Mouse (Mus musculus) intestine, postnatal 0 days (tissue): Measurements from ENCODE around the gene Pllp. TPM values are rescaled to one million over a fixed set of nuclear protein-coding genes. Genes with fewer than 3 reads are reported as not detected.

ENCODE experiments used
- ATAC-seq: fragments of 200-750 bp; cut with Nextera tagmentation; 2 replicates; pipeline ENCODE4 v1.8.0; 2017; ENCODE audit warnings: mild to moderate bottlenecking, moderate TSS enrichment, moderate library complexity
- H3K27ac ChIP-seq: fragments of 300-500 bp; sonication (generic); 2 replicates; pipeline ENCODE4 v1.5.1; 2014; ENCODE audit warnings: mild to moderate bottlenecking, low read depth, low read length, moderate library complexity
- H3K27me3 ChIP-seq: fragments of 300-500 bp; sonication (generic); replicated peaks from 2 replicates; pipeline ENCODE4 v1.6.1; 2014; ENCODE audit warnings: low read length, mixed read lengths; ENCODE audit not compliant: control insufficient read depth, insufficient read depth
- H3K36me3 ChIP-seq: fragments of 300-500 bp; sonication (generic); 2 replicates; pipeline ENCODE4 v1.6.1; 2014; ENCODE audit warnings: mild to moderate bottlenecking, moderate library complexity; ENCODE audit not compliant: control insufficient read depth, insufficient read depth
- H3K4me1 ChIP-seq: fragments of 300-500 bp; sonication (generic); replicated peaks from 2 replicates; pipeline ENCODE4 v1.6.1; 2014; ENCODE audit warnings: antibody characterized with exemption, low read length, mixed read lengths; ENCODE audit not compliant: control insufficient read depth, insufficient read depth
- H3K4me2 ChIP-seq: fragments of 300-500 bp; sonication (generic); replicated peaks from 2 replicates; pipeline ENCODE4 v1.6.1; 2014; ENCODE audit warnings: low read depth, mild to moderate bottlenecking, moderate library complexity
- H3K4me3 ChIP-seq: fragments of 300-500 bp; sonication (generic); 2 replicates; pipeline ENCODE4 v1.5.1; 2014; ENCODE audit warnings: low read depth, low read length
- H3K9ac ChIP-seq: fragments of 300-500 bp; sonication (generic); 2 replicates; pipeline ENCODE4 v1.6.1; 2014; ENCODE audit warnings: mild to moderate bottlenecking, low read depth, low read length
- H3K9me3 ChIP-seq: fragments of 300-500 bp; sonication (generic); 2 replicates; pipeline ENCODE4 v1.6.1; 2016; ENCODE audit warnings: mixed run types; ENCODE audit not compliant: control insufficient read depth
- CTCF ChIP-seq: sonication (generic); IDR thresholded peaks from 2 replicates; pipeline ENCODE4 v1.5.1; 2016; ENCODE audit warnings: low read depth, mild to moderate bottlenecking, control low read depth, antibody characterized with exemption, moderate library complexity
- WGBS: fragments of 180-500 bp; shearing (Covaris S2); extraction: QIAGEN DNeasy Blood & Tissue Kit; methylation state at CpG from one replicate; pipeline ENCODE4 v1.1.7; 2014; 5-methylcytosine and 5-hydroxymethylcytosine counted together
- polyA plus RNA-seq: library from polyadenylated mRNA; unstranded; fragments of >200 nt; fragmentation: Nextera tagmentation; extraction: Ambion mirVana; gene quantifications from 2 replicates; pipeline ENCODE4 v1.2.1, GENCODE M21; 2015

Gene Pllp
- polyA plus RNA-seq, 1 experiment from 2014 or later = 26.3 TPM

GRCm38 (mm10) chr8:94674384-94674783, 21.7 kb downstream of the Pllp start:
- Histone ChIP-seq H3K27ac (no peak overlapping the region), H3K4me1 (0 out of 2 replicates have a peak, but pooled peaks cover 5% of the 10 kb centered on the region), H3K4me2 (no peak overlapping the region), H3K4me3 (no peak overlapping the region), H3K9me3 (no peaks in the 10 kb centered on the region), H3K27me3 (no peaks in the 10 kb centered on the region), H3K36me3 (peaks cover 57% of the 10 kb centered on the region), H3K9ac (no peak overlapping the region)
- 75% methylated on average over 5 of the region's 5 CpGs for WGBS
- TF ChIP-seq CTCF = no peak
- no peak for ATAC-seq

DNA sequence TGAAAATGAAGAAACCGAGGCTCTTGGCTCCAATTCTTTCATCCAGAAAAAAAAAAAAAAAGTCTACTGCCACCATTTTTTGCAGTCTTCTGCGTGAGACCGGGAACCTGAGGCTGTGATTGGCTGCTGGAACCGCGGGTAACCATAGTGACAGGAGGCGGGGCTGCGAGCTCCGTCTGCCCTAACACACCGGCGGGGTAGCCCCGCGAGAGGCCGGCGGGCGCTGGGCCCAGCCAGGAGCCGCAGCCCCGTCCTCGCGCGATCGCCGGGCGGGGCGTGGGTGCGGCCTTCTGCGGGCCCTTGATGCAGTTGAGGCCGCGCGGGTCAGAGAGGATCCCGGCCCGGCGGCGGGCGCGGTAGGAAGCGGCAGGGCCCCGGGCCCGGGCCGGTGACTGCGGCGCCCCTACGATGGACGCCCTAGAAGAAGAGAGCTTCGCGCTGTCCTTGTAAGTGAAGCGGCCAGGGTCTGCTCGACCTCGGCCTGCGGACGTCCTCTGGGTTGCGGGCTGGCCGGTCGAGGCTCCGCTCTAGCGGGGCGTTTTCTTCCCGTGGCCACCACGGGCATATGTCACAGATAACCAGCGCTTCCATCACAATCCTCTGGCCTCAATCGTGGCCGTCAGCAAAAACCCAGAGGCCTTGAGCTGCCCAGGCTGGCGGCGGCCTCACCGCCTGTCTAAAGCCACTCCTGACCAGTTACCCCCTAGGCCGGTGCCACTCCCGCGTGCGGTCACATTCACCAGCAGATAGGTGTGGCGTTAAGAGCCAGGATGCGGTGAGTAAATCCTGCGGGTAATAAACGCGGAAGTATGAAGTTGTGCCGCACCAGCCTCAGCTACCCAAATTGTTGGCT, 29.4 kb downstream of the Pllp start, which contains the start of gene Arl2bp:
Gene Arl2bp (plus strand): TSS at position 145 of the 853 bp plus-strand sequence.
- Histone ChIP-seq H3K4me1 (no peaks in the 10 kb centered on the region), H3K4me3 (peak within 1 kb of the TSS; percentile 79), H3K36me3 (peaks cover 10% of the 10 kb centered on the region), H3K9me3 (no peaks in the 10 kb centered on the region), H3K27me3 (no peaks in the 10 kb centered on the region), H3K27ac (peak within 1 kb of the TSS; percentile 95), H3K4me2 (peak within 1 kb of the TSS; percentile 84), H3K9ac (peak within 1 kb of the TSS; percentile 97)
- under 1% methylated on average over 74 of the region's 74 CpGs for WGBS
- TF ChIP-seq CTCF = no peak
- peak; percentile 99 for ATAC-seq

DNA sequence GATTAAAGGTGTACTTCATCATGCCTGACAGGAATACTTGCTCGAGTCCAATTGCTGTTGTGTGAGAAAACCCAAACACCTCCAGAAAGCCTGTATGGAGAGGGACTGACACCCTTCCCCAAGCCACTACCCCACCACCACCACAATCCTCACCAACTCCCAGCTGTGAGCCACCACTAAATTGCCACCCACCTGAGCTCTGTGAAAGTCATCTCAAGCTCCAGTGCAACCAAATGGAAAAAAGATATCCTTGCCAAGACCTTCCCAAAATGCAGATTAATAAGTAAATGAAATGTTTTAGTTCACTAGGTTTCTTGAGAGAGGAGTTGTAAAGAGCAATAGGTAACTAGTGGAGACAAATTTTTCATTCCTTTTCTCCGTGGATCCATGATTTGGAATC, 31.4 kb downstream of the Pllp start:
- H3K36me3 ChIP-seq = no peaks in the 10 kb centered on the region; the same call in 1 of the 2 replicates
- no peaks in the 10 kb centered on the region for H3K9me3 ChIP-seq
- no peaks in the 10 kb centered on the region for H3K27me3 ChIP-seq
- no peak for TF ChIP-seq CTCF
- no peak overlapping the region for H3K4me3 ChIP-seq
- no peaks in the 10 kb centered on the region for H3K4me1 ChIP-seq
- ATAC-seq = no peak
- no peak overlapping the region for H3K4me2 ChIP-seq
- WGBS = 83% methylated on average over 2 of the region's 2 CpGs
- H3K27ac ChIP-seq = no peak overlapping the region
- H3K9ac ChIP-seq = no peak overlapping the region

DNA sequence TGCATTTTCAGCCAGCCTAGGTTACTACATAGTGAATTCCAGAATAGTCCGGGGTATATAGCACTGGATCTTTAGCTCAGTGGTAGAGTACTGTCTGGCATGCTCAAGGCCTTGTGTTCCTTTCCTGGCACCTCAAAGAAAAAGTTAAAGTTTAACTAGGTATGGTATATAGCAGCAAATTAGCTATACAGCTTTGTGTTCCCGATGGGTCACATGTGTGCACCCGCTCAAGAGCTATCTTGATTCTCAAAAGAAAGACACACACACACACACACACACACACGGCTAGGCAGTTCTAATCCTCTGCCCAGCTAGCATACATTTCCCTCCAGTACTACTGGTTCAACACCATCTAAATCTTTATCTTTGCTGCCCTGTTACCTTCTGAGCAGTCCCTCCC, 35.7 kb downstream of the Pllp start:
- Histone ChIP-seq H3K36me3 (peaks cover 20% of the 10 kb centered on the region; the same call in 1 of the 2 replicates), H3K4me2 (peak overlapping the region; percentile 6; the same call in 1 of the 2 replicates), H3K4me1 (no peaks in the 10 kb centered on the region), H3K9ac (no peak overlapping the region), H3K4me3 (no peak overlapping the region), H3K9me3 (no peaks in the 10 kb centered on the region), H3K27ac (peak overlapping the region; percentile 29; the same call in 1 of the 2 replicates), H3K27me3 (no peaks in the 10 kb centered on the region)
- peak; percentile 86 for ATAC-seq
- 39% methylated on average over 4 of the region's 4 CpGs for WGBS
- no peak for TF ChIP-seq CTCF

DNA sequence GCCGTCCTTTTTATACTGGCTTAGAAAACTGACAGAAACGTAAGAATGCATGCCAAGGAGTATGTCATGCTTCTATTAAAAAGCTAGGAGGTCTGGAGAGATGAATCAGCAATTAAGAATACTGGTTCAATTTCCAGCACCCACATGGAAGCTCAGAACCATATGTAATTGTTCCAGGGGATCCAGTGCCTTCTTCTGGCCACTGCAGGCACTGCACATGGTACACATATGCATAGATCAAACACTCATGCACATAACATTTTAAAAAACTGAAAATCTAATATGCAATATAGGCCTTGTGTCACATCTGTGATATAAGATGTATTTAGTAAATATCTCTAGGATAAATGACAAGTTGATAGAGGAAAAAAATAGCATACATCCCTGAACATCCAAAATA, 38.0 kb downstream of the Pllp start:
- H3K27me3 ChIP-seq = no peaks in the 10 kb centered on the region

DNA sequence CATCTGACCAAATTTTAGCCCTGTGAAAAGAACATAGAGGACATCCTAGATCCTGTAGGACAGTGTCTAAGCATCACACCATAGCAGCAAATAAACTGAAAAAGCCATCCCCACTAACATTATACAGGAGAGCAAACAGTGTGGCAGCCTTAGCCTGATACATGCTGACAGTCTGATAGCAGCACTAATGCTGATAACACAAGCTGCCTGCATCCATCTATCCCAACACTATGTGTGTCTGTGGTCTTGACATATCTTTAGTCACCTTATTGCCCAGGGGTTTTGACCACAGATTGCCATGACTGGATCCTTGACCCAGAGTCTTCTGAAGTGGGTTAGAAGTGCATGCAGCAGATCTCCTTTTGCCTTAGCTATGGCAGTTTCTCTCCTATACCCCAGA, 41.1 kb downstream of the Pllp start:
- H3K36me3 ChIP-seq = peaks cover 47% of the 10 kb centered on the region

More for the DNA sequence above, 38.0 kb downstream of the Pllp start:
- Histone ChIP-seq H3K9ac (no peak overlapping the region), H3K4me2 (no peak overlapping the region), H3K9me3 (no peaks in the 10 kb centered on the region), H3K27ac (no peak overlapping the region), H3K36me3 (peaks cover 35% of the 10 kb centered on the region), H3K4me3 (no peak overlapping the region), H3K4me1 (no peaks in the 10 kb centered on the region)
- peak; percentile 57 for TF ChIP-seq CTCF
- WGBS = 88% methylated on average over 2 of the region's 2 CpGs
- ATAC-seq = no peak

More for the DNA sequence above, 41.1 kb downstream of the Pllp start:
- no peak for ATAC-seq
- Histone ChIP-seq H3K4me3 (no peak overlapping the region), H3K4me1 (no peaks in the 10 kb centered on the region), H3K27me3 (no peaks in the 10 kb centered on the region), H3K9me3 (no peaks in the 10 kb centered on the region), H3K9ac (no peak overlapping the region), H3K4me2 (no peak overlapping the region), H3K27ac (no peak overlapping the region)
- TF ChIP-seq CTCF = no peak
